Mouse (Mus musculus) C2C12 (cell line): ENCODE measurements at regions not wholly inside any gene's neighbourhood (a gene's known extent, or its start where the extent isn't known, plus 50 kb on each side); places are given as distances from the start of the nearest gene placed in this dataset.

Experiments used
- H3K27me3 ChIP-seq: one replicate; pipeline ENCODE4 v1.6.1; 2011; ENCODE audit not compliant: control insufficient read depth, insufficient read depth, insufficient read length
- H3K36me3 ChIP-seq: one replicate; pipeline ENCODE4 v1.6.1; 2011; ENCODE audit not compliant: control insufficient read depth, insufficient read depth
- H3K4me3 ChIP-seq: one replicate; pipeline ENCODE4 v1.5.1; 2011; ENCODE audit warnings: mild to moderate bottlenecking, control low read depth; ENCODE audit not compliant: poor library complexity, insufficient read depth, severe bottlenecking
- H3K79me2 ChIP-seq: one replicate; pipeline ENCODE4 v1.6.1; 2011; ENCODE audit not compliant: control insufficient read depth, insufficient read depth
- H3K79me3 ChIP-seq: one replicate; pipeline ENCODE4 v1.6.1; 2011; ENCODE audit warnings: low read depth, control low read depth
- H3ac ChIP-seq: one replicate; pipeline ENCODE3; 2011; ENCODE audit warnings: low read depth; ENCODE audit not compliant: control insufficient read depth, insufficient read length
- CEBPB ChIP-seq: IDR thresholded peaks from one replicate; pipeline ENCODE4 v1.6.1; 2011; ENCODE audit warnings: low read depth, mild to moderate bottlenecking, control low read depth, moderate library complexity
- CTCF ChIP-seq: IDR thresholded peaks from one replicate; pipeline ENCODE4 v1.5.1; 2011; ENCODE audit not compliant: control insufficient read depth, insufficient read depth, insufficient read length
- FOSL1 ChIP-seq: IDR thresholded peaks from one replicate; pipeline ENCODE4 v1.8.0; 2011; ENCODE audit warnings: mild to moderate bottlenecking, low read length; ENCODE audit not compliant: poor library complexity, insufficient read depth, severe bottlenecking
- MAX ChIP-seq: IDR thresholded peaks from one replicate; pipeline ENCODE4 v1.6.1; 2011; ENCODE audit warnings: mild to moderate bottlenecking, control low read depth
- MYOD1 ChIP-seq: IDR thresholded peaks from one replicate; pipeline ENCODE4 v1.6.1; 2011; ENCODE audit warnings: low read depth; ENCODE audit not compliant: control insufficient read depth, insufficient read length
- MYOG ChIP-seq: IDR thresholded peaks from one replicate; pipeline ENCODE4 v1.6.1; 2011; ENCODE audit not compliant: control insufficient read depth, insufficient read length; ENCODE audit errors: extremely low read depth
- USF1 ChIP-seq: IDR thresholded peaks from one replicate; pipeline ENCODE4 v1.6.1; 2011; ENCODE audit warnings: low read depth, mild to moderate bottlenecking, control low read depth, moderate library complexity

GRCm38 (mm10) chr7:113071418-113071817 is 117.7 kb downstream of the Rassf10 start:
- no peak overlapping the region for H3K4me3 ChIP-seq
- peaks cover 30% of the 10 kb centered on the region for H3K27me3 ChIP-seq

GRCm38 (mm10) chr7:113073781-113074180 is 120.0 kb downstream of the Rassf10 start:
- Histone ChIP-seq H3K27me3 (peaks cover 27% of the 10 kb centered on the region), H3K36me3 (no peaks in the 10 kb centered on the region), H3ac (no peak overlapping the region), H3K4me3 (no peak overlapping the region), H3K79me2 (no peaks in the 10 kb centered on the region), H3K79me3 (no peaks in the 10 kb centered on the region)
- TF ChIP-seq MYOD1 (no peak), CTCF (no peak), MAX (no peak), CEBPB (no peak)

More at GRCm38 (mm10) chr7:113071418-113071817, 117.7 kb downstream of the Rassf10 start:
- Histone ChIP-seq H3K79me2 (no peaks in the 10 kb centered on the region), H3K36me3 (no peaks in the 10 kb centered on the region), H3ac (no peak overlapping the region), H3K79me3 (no peaks in the 10 kb centered on the region)
- no peak for TF ChIP-seq MYOG
- TF ChIP-seq CTCF, result no peak
- TF ChIP-seq FOSL1, result no peak
- TF ChIP-seq MAX, result no peak
- TF ChIP-seq USF1, result no peak
- TF ChIP-seq MYOD1, result no peak
- TF ChIP-seq CEBPB, result no peak

GRCm38 (mm10) chr7:113075371-113075770 is 121.6 kb downstream of the Rassf10 start:
- no peak for TF ChIP-seq CTCF
- TF ChIP-seq FOSL1, result no peak
- no peak for TF ChIP-seq MYOG
- no peak for TF ChIP-seq CEBPB
- no peak for TF ChIP-seq MYOD1
- Histone ChIP-seq H3K36me3 (no peaks in the 10 kb centered on the region), H3K27me3 (peaks cover 17% of the 10 kb centered on the region), H3K4me3 (no peak overlapping the region), H3K79me2 (no peaks in the 10 kb centered on the region), H3K79me3 (no peaks in the 10 kb centered on the region), H3ac (no peak overlapping the region)

- no peak for TF ChIP-seq MYOD1
- TF ChIP-seq FOSL1, result no peak
- TF ChIP-seq USF1, result no peak
- TF ChIP-seq MAX, result no peak
- TF ChIP-seq MYOG, result no peak
- TF ChIP-seq CEBPB, result no peak
- TF ChIP-seq CTCF, result no peak
- Histone ChIP-seq H3K79me2 (no peaks in the 10 kb centered on the region), H3K79me3 (no peaks in the 10 kb centered on the region), H3K27me3 (peaks cover 20% of the 10 kb centered on the region), H3K36me3 (no peaks in the 10 kb centered on the region), H3K4me3 (no peak overlapping the region), H3ac (no peak overlapping the region)
Observed at GRCm38 (mm10) chr7:113076243-113076642, 122.5 kb downstream of the Rassf10 start.

GRCm38 (mm10) chr7:113081120-113081519 is 126.1 kb upstream of the Arntl start:
- Histone ChIP-seq H3ac (no peak overlapping the region), H3K27me3 (peaks cover 11% of the 10 kb centered on the region), H3K79me3 (no peaks in the 10 kb centered on the region), H3K36me3 (no peaks in the 10 kb centered on the region), H3K79me2 (no peaks in the 10 kb centered on the region), H3K4me3 (no peak overlapping the region)
- TF ChIP-seq FOSL1 (no peak), MYOG (no peak), MAX (no peak)

GRCm38 (mm10) chr7:113084930-113085625 is 122.2 kb upstream of the Arntl start:
- Histone ChIP-seq H3K79me2 (no peaks in the 10 kb centered on the region), H3ac (no peak overlapping the region), H3K4me3 (no peak overlapping the region), H3K36me3 (no peaks in the 10 kb centered on the region), H3K79me3 (no peaks in the 10 kb centered on the region), H3K27me3 (peaks cover 29% of the 10 kb centered on the region)
- TF ChIP-seq MYOD1 (no peak), CEBPB (no peak), FOSL1 (no peak), USF1 (no peak), MYOG (no peak), MAX (no peak), CTCF (no peak)
